Mouse (Mus musculus) embryonic fibroblast, embryonic 13.5 days (primary cell): ENCODE measurements around the gene Dnaaf3.

Experiments used
- CTCF ChIP-seq: IDR thresholded peaks from 2 replicates; pipeline ENCODE4 v1.5.1; 2011; ENCODE audit warnings: mild to moderate bottlenecking, control low read depth, low read length, moderate library complexity, borderline replicate concordance; ENCODE audit not compliant: insufficient read depth
- POLR2A ChIP-seq: IDR thresholded peaks from 2 replicates; pipeline ENCODE4 v1.6.1; 2011; ENCODE audit warnings: low read depth, mild to moderate bottlenecking, control low read depth, low read length, moderate library complexity

DNA sequence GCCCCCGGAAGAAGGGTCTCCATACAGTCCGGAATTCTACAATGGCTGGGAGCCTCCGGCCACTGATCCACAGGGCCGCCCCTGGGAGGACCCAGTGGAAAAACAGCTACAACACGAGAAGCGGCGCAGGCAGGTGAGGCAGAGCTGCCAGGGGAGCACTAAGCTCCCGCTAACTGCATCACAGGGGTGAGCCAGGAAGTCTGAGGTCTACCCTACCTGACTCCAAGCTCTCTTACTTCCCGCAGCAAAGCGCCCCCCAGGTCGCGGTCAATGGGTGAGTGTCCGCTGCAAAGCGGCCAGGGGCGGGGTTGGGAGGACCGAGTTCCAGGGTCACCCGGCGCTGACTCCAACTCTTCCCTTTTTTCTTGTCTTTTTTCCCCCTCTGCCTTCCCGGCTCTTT, 58.3 kb downstream of the Dnaaf3 start:
- no peak for TF ChIP-seq CTCF
- no peak for TF ChIP-seq POLR2A
